Mouse (Mus musculus) spleen, postnatal 4 days (tissue): ENCODE measurements around the gene Duoxa2.
A peak's percentile ranks its signal among the peaks of the same experiment; 100 is the strongest.
"Not testable (repeated sequence)": the region's sequence is repeated elsewhere in the genome, so short reads cannot be mapped to it uniquely, and the experiment has no call there.

Experiments used
- DNase-seq, 2 experiments: peaks; one replicate each; pipeline ENCODE4 v3.0.0; 2022; ENCODE audit warnings: low spot score in 2 of 2

Duoxa2 gene

GRCm38 (mm10) chr2:122306184-122306583 is 7.5 kb downstream of the Duoxa2 start:
- DNase-seq: no peak

DNA sequence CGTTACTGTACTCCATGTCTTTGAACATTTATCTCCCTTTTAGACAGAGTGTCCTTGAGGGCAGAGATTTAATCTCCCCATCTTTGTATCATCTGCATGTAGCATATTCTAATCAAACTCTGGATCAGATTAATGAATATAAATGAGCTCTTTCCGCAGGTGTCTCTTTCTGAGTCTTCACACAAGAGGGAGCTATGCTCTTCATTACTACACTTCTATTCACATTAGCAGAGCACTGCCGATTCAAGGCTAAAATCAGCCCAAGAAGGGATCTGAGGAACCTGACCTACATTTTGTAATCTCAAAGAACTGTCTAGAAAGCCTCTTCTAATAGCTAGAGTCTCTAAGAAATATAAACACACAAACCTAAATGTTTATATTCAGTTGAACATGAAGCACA is 10.9 kb downstream of the Duoxa2 start:
- DNase-seq: no peak

DNA sequence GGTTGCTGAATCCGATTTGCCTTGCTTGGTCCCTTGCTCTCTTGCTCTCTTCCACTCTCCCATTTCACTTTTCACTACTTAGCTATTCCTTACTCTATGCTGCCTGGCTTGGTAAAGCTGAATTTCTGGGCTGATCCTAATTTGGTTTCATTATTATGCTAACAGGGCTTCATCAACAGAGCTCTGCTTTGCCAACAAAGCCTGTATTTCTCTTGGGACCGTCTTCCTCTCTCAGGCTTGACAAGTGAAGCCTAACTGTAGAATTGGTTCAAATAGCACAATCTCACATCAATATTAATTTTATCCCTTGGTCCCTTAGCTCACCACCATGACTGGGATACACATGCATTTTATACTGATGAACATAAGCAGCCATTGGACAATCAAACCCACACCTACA is 12.9 kb downstream of the Duoxa2 start:
- no peak for DNase-seq

- DNase-seq: peak; percentile 43 to 86
Observed at GRCm38 (mm10) chr2:122312722-122313417, 14.2 kb downstream of the Duoxa2 start.

GRCm38 (mm10) chr2:122313536-122313935 is 14.8 kb downstream of the Duoxa2 start, which contains the start of gene Duoxa1:
Gene Duoxa1, minus strand, starts transcription at chr2:122313730.
- DNase-seq: no peak

DNA sequence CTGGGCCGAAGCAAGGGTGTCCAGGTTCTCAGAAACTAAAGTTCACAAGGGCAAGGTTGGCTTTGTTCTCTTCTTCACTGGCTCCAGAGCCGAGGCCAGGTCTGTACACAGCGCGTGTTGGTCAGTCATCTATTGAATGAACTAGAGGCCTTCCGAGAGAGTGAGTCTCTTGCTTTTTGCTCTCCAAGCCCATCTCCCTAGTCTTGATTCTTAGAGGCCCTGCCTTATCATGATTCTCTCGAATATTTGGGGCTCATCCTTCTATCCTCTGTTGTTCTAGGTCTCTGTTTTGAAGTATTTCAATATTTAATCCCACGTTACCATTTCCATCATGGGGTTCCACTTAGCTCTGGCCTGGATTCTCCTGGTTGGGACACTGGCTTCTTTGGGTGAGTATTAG is 16.7 kb downstream of the Duoxa2 start, which contains the start of gene Duox1:
Gene Duox1 (plus strand): TSS at position 301 of the 400 bp plus-strand sequence.
- no peak for DNase-seq

DNA sequence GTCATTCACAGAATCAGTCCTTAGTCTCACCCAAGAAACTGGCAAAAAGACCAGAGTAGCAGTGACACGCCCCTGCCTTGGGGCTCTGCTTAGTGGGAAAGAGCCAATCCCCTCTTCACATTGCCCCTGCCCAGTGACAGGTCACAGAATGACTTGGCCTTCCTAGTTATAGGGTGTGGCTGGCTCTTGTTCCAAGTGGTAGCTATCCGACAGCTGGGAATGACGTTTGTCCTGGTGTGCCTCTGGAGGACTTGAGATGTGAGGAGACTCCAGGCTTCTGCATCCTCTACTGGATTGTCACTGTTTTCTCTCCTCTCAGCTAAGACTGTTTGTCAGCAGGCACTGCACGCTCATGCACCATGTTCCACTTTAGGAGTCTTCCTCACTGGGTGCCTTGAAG is 18.7 kb downstream of the Duoxa2 start:
- DNase-seq: no peak

DNA sequence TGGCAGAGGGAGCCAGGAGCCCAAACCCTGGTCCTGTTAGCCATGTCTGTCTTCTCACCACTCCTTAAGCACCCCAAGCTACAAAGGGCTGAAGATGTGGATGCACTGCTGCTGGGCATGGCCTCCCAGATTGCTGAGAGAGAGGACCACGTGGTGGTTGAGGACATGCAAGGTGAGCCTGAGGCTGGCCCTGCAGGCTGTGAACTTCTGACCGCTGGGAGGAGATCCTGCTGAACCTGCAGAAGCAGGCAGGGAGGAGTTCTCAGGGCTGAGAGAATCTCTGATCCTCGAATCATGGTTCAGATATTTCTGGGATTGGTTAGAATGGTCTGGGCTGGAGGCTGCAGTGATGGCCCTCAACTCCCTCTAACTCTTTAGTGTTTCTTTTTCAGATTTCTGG is 25.3 kb downstream of the Duoxa2 start:
- DNase-seq: no peak

- DNase-seq: no peak
Observed at GRCm38 (mm10) chr2:122324586-122324985, 25.9 kb downstream of the Duoxa2 start.

- DNase-seq: no peak
Observed at GRCm38 (mm10) chr2:122325361-122325760, 26.7 kb downstream of the Duoxa2 start.

DNA sequence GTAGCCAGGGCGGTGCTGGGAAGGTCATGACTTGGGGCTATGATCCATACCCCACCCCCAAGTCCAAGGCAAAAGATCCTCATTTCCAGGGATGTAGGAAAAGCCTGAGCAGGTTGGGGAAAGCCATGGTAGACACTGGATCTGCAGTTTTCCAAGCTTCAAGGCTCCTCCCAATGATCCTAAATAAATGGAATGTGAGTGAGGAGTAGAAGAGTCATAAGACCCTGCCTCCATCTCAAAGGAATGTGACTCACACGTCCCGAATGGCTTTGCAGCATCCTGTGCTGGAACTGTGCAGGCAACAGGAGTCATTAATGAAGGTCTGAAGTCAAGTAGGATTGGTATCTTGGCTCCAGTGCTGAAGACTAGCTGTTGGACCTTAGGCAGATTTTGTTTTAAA is 29.3 kb downstream of the Duoxa2 start:
- DNase-seq: no peak

DNA sequence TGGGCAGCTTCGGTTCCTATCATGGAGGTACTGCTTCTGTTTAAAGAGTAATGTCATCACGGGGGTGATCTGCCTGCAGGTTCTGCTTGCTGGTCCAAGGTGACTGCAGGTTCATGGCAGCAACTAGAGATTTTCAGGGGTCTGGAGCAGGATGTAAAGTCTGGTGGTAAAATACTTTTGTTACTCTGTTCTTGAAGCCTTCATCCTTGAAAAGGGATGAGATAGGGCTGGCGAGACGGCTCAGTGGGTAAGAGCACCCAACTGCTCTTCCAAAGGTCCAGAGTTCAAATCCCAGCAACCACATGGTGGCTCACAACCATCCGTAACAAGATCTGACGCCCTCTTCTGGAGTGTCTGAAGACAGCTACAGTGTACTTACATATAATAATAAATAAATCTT is 31.6 kb downstream of the Duoxa2 start:
- not testable (repeated sequence) for DNase-seq

DNA sequence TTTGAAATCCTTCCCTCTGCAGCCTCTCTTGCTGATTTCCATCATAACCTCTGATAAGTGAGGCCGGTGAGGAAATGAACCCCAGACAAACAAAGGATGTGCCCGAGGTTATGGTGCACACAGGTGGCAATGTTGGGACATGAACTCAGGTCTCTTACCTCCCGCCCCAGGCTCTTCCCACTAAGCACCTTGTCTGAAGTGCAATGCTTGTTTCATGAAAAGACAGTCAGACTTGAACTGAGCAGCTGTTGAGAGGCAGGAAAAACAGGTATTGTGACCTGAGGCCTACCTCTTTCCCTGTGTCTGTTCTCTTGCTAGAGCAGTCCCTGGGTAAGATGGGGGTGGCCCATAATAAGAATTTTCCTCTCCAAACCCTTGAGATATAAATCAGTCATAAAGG is 33.5 kb downstream of the Duoxa2 start:
- no peak for DNase-seq

- DNase-seq: peak in 1 of 2 experiments; percentile 34
Observed at GRCm38 (mm10) chr2:122334170-122334569, 35.5 kb downstream of the Duoxa2 start.

GRCm38 (mm10) chr2:122337291-122337690 is 38.6 kb downstream of the Duoxa2 start:
- DNase-seq: no peak

- DNase-seq: no peak
Observed at GRCm38 (mm10) chr2:122345106-122345893, 46.6 kb downstream of the Duoxa2 start.

DNA sequence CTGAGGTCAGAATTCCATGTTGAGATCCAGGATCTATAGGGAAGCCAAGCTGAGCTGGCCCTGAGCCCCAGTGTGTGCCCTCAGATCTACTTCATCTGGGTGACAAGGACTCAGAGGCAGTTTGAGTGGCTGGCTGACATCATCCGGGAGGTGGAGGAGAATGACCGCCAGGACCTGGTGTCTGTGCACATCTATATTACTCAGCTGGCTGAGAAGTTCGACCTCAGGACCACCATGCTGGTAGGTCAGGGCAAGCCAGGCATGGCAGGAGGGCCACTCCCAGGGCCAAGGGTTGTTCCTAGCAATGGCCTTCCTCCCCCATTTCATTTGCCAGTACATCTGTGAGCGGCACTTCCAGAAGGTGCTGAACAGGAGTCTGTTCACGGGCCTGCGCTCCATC is 47.5 kb downstream of the Duoxa2 start:
- not testable (repeated sequence) for DNase-seq

DNA sequence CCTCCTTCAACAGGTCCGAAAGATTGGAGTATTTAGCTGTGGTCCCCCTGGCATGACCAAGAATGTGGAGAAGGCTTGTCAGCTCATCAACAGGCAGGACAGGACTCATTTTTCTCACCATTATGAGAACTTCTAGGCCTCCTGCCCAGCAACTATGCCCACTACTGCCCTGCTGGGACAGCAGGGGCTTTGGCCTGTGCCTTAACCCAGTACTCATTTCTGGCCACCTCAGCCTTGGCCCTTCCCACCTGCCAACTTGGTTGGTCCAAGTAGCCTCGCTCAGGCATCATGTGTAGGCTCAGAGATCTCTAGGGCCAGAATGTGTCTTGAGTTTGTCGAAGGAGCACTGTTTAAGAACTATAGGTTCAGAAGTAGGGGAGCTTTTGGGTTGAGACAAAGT is 48.6 kb downstream of the Duoxa2 start:
- no peak for DNase-seq

DNA sequence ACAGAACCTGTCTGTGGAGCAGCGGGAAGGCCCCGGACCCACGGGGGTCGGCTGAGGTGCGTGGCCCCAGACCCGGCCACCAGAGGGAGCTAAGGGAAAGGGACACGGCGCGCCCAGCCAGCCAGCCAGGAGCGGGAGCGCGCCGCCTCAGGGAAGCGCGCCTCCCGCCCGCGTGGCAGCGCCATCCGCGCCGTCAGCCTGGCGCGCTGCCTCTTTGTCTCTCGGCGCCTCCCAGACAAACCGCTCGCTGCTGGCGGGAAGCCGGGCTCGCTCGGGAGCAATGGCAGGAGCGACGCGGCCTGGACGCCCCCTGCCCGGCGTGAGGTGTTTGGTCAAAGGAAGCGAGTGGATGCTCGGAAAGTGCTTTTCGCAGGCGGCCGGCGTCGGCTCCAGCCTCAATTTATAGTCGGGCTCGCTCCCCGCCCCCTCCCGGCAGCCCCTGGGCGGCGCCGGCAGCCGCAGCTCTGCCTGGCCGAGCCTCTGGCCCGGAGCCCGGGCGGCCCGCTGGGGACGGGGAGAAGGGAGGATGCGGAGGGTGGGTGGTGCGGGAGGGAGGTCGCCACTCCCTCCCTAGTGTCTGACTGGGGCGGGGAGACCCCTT is 49.9 kb downstream of the Duoxa2 start:
- DNase-seq: peak; percentile 84 to 95

DNA sequence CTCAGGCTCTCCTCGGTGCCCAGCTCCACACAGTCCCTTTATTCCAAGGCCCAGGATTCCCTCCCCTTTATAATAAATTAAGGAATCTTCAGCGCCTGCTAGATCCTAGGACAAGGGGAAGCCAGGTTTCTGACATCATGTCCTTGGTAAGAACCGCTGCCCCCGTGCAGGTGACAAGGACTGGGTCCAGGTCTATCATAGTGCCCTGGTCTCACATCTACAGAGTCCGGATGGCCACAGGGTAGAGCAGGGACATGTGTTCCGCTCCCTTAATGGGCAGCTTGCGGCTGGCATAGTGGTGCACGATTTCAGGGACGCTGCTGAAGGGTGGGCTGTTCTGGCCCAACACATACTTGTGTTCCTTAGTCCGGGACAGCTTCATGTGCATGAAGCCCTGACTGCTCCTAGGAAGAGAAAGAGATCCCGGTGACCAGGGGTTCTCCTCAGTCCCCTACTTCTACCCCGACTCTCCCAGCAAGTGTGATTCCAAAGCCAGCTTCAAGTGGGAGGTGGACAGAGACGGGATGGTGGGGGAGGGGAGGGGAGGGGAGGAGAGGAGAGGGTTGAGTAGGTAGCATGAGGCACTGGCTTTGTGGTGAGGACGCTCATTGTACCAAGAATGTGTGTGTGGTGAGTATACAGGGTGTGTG is 50.6 kb downstream of the Duoxa2 start:
- peak; percentile 37 to 74 for DNase-seq

- DNase-seq: no peak
Observed at GRCm38 (mm10) chr2:122351156-122351930, 52.6 kb downstream of the Duoxa2 start.
